Mouse (Mus musculus): ENCODE measurements around the gene Gpr85. TPM values are rescaled to one million over a fixed set of nuclear protein-coding genes. Genes with fewer than 3 reads are reported as not detected.
"Not testable (repeated sequence)": the region's sequence is repeated elsewhere in the genome, so short reads cannot be mapped to it uniquely, and the experiment has no call there.

Gpr85 gene
- 0.12 TPM in 1 of 2 replicates, not detected in the other for polyA plus RNA-seq (2015; fragmentation: Nextera tagmentation; extraction: Ambion mirVana)

DNA sequence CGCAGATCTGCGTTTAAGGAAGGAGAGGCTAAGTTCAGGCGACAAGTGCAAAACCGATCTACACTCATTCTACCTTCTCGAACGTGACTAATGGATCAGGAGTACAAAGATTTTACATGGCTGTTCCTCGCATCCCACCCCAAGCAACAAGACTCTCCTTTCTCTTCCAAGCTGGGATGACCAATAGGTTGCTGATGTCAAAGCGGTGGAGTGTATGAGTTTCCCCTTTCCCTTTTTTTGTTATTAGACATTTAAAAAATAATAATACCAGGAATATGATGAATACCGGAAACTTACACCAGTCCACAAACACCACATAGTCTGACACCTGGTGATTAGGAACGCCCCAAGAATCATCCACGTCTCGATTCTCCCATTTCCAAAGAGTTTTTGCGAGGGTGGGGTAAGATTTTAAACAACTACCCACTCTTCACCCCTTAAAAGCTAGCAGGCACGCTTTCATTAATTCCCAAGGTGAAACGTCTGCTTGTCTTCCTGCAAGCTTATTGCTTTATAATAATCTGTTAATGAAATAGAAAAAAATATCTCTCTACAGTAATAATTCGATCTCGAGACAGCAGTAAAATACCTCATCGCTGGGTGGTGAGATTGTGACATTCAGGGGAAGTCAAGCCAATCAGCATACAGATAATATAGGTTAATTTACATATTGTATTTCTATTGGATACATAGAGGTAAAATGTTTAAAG lies at the start of gene Gpr85:
Gpr85 (minus strand) TSS at position 598 of the 710 bp plus-strand sequence.
- DNase-seq (ENCODE audit: low spot score), result no peak

DNA sequence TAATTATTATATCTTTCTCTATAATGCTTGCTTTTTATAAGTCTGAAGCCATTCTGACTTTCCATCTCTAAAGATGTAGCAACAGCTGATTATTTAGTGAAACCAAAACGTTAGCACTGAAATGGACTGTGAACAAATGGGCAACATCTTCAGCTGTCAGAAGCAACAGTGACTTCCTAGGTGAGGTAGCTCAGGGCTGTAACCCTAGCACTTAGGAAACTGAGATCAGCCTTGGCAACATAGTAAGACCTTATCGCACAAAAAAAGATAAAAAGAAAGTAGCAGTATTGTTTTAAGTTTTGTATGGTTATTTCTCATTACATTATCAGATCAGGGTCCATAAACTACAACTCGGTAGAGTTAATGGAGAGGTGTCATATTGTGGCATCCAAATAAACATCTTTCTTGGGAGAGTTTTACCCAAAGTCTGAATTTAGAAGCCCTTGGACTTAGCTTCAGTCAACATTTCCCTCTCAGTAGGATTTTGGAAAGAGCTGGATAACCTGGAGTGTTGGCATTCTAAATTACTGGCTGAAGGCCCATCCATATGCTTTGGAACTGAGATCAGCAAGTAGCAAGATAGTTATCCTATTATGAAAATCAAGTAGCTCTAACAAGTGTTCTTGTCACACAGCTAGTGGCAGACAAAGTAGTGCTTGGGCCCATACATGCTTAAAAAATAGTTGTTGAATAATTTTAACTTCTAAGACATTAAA lies 45.3 kb upstream of the Gpr85 start:
- DNase-seq (ENCODE audit: low spot score), result no peak

DNA sequence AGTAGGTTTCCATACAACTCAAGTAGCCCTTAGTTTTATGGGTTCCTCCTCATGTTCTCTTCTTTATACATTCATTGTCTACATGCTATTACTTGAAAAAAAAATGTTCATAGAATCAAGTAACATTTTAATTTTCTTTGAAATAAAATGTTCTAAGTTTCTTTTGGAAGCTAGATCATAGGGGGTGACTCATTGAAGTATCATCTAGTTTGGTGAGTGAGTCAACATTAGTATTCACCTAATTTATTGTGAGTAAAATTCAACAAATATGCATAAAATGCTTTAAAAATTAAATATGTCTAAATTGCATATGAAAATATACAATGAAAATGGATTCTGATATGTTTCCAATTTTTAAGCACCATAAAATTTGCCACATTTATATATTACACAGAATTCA lies 43.2 kb upstream of the Gpr85 start:
- DNase-seq (ENCODE audit: low spot score), result no peak

DNA sequence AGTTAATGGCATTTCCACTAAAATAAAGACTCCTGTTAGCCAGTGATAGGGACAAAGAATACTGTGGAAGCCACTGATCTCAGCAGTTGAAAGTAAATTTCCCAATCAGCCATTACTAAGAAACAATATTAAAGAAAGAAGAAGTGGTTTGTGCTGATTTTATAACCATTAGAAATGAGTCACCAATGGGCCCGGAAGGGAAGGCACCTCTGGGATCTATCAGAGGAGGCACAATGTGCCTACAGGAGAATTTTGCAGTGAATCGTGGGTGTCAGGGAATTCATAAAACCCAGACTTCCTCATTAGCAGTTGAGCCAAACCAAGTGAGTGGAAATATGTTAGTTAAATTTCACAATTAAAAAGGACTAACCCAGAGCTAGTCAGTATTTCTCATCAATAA lies 34.2 kb upstream of the Gpr85 start:
- DNase-seq (ENCODE audit: low spot score), result no peak

DNA sequence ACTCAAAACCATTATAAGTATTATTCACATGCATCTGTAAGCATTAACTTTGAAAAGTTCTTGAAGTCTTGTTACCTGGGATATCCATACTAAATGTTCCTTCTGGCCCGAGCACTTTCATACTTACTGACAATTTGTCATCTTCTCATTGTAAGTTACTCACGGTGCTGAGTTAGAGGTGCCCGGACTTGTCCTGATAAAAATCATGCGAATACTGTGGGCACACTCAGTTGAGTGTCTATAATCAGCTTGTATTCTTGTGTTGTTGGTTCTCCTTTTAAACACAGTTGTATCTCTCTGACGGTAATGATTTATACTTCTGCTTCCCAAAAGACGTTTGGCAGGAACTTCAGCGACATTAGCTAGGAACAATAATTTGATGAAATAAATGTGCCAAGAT lies 32.3 kb upstream of the Gpr85 start:
- no peak for DNase-seq (ENCODE audit: low spot score)

DNA sequence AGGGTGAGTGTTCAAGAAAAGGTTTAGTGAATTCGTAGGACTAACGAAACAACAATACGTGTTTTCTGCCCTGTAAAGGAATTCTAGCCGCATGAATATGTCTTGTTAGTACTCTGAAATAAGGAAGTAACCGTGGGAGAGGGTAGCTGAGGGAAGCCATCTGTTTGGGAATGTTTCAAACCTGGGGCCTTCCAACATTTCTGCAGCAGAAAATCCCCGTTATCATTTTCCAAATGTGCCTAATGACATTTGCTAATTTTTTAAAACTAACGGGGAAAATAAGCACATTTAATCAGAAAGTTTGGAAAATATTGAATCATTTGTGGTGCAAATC lies 31.9 kb upstream of the Gpr85 start:
- DNase-seq (ENCODE audit: low spot score), result no peak

DNA sequence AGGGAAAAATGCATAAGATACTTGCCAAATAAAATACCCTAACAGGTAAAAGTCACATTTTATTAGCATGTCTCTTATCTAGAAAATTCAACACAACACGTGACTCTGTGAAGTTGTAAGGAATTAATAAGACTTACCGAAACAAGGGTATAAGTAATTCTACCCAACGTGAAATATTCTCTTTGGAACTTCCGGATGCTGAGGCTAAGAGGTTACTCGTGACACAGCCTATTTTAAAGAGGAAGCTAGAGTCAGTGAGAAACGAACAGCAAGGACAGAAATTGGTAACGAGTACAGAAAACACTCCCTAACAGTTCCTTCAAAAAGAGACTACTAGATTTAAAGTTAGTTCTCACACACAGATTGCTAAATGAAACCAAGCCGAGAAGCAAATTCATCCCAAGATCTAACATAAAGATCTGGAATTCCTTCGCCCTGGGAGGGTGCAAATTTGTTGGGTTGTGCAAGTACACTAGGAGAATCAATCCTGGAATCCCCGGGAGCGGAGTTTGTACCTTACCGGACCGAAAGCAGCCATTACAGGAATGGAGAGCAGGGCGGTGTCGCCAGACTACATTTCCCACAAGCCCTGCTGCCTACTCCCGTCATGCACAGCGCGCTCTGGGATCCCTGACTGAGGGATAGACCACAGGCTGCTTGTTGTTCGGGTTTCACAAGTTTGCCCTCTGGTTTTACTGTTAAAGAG lies 31.3 kb upstream of the Gpr85 start, which contains the start of gene 2610001J05Rik:
2610001J05Rik (minus strand) TSS at position 600 of the 706 bp plus-strand sequence.
- peak; percentile 90 for DNase-seq (ENCODE audit: low spot score)

DNA sequence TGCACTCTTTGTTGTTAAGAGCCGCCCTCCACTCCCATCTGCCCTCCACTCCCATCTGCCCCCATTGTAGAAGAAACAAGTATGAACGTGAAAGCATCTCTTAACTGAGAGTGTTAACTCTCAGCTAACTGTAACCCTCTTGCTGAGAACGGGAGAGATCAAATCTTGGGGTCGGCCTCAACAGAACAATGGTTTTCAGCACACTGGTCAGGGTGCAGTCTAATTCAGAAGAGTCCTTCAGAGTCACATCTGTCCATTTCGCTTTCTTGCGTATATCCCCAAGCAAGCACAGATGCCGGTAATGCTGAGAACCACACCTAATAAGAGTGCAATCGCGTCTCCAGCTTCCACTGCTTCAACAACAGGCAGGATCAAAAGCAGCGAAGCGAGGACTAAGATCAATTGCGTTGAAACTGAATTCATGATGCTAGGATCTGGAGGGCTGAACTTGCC lies 30.6 kb upstream of the Gpr85 start:
- DNase-seq (ENCODE audit: low spot score), result no peak

DNA sequence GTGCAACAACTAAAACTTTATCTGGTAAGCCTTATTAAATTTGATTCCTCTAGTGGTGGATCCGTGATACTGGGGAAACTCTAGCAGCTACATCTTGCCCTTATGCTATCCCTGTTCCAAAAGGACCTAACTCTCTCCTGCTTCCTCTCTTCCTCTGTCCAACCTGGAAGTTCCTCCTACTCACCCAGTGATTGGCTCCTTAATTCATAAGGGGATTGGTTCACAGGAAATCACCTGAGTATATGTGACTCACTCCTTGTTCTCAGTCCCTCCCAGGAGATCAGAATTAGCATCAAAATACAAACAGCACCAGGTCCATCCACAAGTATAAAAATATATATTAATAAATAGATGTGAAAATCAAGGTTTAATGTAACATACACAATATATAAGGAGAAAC lies 20.9 kb upstream of the Gpr85 start:
- no peak for DNase-seq (ENCODE audit: low spot score)

DNA sequence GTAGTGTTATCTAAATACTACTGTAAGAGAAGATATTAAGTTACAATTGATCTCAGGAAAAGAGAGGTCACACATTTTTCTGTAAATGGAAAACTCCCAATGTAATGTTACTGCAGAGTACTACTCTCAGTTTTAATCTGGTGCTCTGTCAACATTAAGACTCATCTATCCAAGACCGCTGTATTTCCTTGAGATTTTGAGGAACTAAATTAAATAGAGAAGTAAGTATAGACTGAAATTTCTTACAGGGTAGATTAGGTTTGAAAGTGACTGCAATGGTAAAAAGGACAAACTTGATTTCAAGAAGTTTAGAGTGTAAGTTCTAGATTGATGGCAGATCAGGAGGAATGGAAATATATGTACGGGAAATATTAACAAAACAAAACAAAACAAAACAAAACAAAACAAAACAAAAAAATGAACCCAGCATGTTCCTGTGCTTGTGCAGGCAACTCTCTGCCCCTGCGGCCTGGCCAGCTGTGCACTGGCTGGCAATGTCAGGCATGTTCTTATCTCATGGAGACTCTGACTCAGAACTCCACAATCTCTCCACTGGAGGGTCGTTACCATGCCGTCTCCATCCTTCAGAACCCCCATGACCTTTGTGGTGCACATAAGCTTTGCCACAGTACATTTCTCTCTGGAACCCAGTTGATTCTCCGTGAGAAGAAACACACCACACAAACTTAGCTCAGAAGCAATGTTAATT lies 20.3 kb upstream of the Gpr85 start:
- DNase-seq (ENCODE audit: low spot score), result no peak

DNA sequence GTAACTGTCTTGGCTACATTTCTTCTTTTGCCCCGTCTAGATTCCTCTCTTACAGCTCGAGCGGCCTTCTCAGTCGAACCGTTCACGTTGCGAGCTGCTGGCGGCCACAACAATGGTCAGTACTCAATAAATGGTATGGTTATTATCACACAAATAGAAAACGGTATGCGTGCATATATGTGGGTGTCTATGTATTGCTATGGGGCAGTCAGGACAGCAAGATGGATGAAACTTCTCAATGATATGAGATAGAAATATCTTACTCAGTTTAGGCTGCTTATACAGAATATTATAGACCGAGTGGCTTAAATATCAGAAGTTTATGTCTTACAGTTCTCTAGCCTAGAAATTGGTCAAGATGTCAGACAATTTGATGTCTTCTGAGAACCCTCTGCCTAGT lies 14.5 kb upstream of the Gpr85 start:
- DNase-seq (ENCODE audit: low spot score), result no peak

DNA sequence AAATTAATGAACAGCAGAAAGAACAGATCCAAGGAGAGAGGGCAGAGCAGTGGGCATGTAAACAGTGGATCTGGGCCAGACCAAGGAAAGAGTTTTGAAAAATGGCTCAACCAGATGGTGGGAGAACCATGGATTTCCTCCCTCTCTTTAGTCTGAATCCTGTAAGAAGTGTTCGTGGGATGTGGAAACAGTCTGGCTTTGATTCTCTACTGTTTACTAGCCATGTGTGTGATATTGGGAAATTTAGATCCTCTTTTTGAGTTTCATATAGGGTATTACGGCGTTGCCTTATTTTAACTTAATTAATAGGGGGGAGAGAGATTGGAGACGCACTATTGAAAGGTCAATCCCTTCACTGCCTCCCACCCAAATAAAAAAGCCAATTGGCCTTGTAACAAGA lies 13.5 kb upstream of the Gpr85 start:
- no peak for DNase-seq (ENCODE audit: low spot score)

DNA sequence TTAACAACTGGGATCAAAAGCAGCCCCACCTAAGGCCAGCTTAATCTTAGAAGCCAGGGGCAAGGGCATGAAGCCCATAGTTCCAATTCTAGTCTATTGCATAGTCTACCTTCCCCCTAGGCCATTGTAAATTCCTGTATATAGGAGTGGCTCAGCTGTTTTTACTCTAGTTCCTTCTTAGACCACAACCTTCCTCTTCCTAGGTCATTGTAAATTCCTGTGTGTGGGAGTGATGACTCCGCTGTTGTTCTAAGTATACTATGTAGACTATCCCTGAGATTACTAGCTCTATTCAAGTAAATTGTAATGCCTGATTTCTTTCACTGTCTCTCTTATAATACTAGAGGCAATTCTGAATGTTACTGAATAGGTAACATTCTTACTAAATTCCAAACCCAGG lies 6.3 kb upstream of the Gpr85 start:
- not testable (repeated sequence) for DNase-seq (ENCODE audit: low spot score)

DNA sequence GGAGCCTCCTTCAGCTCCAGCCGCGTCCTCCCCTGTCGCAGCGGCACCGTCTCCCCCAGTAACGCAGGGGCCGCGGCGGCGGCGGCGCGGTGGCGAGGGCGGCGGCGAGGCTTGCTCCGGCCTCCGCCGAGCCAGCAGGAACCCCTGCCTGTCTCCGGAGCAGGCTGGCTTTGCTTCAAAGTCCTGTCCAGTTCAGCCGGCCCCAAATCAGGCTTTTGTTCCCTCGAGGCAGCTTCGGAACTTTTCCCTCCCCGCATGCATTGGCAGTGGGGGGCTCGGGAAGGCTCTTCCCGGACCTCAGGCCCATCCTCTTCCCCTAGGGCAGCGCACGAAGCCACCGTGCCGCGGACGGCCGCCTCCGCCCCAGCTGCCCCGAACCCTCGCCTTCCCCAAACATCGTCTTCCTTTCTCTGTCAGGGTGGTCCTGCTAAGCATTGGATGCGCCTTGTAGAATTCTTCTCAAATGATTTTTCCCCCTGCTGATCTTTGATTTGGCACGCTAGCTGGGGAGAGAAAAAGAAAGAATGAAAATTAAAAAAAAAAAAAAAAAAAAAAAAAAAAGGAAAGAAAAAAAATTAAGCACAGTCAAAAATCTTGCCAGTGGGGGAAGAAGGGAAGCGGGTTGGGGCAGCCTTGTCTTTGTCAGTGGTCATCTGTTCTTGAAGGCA lies 931 bp downstream of the Gpr85 start:
- DNase-seq (ENCODE audit: low spot score), result peak; percentile 15

DNA sequence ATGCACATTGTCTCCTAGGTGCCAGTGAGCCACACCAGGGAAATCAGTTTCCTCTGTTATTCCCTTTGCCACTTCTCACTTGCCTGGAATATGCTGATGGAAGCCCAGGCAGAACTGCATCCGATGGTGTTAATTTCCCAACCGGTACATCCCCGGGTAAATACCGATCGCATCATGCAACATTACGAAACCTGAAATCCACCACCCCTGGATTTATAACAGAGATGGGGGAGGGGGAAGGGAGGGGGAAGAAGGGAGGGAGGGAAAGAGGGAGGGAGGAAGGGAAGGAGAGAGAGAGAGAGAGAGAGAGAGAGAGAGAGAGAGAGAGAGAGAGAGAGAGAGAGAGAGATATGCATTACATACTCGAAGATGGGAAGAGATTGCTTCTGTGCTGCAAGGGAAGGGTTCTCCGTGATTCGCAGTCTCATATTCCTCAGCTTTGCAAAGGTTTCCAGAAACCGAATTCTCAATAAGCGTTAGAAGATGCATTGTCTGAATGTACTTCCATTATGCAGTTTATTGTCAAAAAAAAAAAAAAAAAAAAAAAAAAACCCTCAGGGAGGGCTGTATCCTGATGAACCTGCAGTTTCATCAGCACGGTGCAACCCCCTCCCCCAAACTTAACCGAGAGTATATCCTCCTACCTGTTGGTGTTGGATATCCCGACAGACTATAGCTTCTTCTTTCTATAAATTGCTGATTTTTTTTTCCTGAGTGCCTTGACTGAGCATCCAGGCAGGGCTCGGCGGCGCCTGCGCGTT lies 1.6 kb downstream of the Gpr85 start:
- DNase-seq (ENCODE audit: low spot score), result no peak

DNA sequence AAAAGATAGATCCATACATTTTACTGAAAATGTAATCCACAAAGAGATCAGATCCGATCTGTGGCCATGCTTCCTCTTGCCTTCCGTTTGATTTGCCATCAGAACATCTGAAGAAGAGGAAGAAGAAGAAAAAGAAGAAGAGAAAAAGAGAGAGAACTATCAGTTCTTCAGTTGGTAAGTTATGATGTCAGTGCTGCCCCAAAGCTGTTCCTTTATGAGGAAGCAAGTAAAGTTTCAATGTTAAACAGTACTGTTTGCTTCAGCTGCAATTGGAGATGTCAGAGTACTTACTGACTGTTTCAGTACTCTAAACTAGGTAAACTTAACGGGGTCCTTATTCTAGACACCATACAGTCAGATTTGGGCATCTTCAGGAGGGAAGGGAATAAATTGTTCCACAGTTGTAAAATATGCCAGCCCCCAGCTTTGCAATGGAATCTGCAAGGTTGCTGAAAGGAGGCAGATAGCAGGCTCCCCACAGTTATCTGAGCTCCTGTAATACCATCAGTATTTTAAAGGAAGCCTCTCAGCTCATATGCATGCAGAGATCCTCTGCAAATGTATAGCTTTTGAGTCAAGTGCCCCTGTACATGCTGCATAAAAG lies 2.7 kb downstream of the Gpr85 start:
- DNase-seq (ENCODE audit: low spot score), result no peak

DNA sequence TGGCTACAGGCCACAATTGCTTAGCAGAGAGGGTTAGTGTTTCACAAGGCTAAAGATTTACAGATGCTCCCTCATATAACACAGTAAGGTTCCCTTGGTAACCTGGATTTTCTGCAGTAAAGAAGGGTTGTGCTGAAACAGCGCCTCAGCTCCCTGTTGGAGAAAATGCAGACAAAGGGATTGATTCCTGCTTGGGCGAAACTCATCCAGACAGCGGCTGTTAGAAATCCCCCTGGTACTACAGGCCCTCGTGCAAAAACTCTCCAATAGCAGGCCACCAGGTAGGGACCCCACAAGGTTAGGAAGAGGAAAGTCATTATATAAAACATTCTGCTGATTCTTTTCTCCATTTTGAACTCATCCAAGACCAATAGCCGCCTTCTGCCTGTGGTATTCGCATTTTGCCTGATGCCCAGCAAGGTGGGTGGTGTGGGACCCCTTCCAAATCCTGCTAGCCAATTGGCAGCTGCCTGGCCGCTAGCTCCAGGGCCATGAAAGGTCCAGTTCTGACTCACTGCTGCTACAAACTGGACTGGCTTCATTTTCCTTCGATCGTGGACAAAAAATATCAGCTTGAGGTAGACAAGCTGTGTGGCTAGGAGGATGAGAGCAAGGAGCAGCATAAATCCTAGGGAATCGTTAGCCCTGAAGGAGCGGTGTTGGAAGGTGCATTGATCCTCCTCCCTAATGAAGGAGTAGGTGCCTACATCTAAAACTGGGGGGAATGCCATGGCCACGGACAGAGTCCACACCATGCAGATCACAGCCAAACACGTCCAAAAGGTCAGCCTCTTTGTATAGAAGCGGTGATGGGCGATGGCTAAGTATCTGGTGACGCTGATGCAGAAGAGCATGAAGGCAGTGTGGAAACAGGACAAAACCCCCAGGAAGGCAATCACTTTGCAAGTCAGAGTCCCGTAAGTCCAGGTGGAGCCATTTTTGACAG lies 3.7 kb downstream of the Gpr85 start:
- no peak for DNase-seq (ENCODE audit: low spot score)

DNA sequence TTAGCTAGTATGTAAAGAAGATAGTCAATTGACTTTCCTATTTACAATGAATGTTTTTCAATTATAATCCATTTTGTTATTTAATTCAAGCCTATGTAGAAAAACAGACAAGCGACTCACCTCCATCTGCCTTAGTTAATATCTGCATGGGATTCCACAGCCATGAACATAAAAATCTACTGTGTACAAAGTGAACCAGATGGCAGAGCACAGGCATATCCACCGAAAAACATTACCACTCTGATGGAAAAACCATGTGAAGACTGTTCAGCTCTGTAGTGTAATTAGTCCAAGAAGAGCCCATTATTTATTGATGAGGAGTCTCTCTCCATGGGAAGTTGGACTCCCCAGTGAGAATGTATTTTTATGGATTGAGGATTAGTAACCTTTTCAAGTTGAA lies 7.0 kb downstream of the Gpr85 start:
- DNase-seq (ENCODE audit: low spot score), result no peak

DNA sequence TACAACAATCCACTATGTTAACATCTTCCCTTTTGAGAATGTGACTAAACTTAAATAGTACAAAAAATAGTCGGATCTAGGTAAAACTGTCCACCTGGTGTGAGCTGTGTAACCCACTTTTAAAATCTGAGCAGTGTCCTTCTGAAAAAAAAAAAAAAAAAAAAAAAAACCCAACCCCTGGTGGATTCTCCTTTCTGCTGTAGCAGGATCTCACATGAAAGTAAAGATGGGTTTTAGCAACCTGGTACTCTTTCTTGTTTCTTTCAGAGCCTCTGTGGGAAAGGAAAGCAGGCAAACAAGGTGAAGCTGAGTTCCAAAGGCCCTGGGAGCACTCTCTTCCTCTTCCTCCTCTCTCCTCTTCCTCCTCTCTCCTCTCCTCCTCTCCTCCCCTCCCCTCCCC lies 10.9 kb downstream of the Gpr85 start:
- DNase-seq (ENCODE audit: low spot score), result no peak

Measured in thymus, postnatal 0 days (tissue).